Mouse (Mus musculus) neural tube, embryonic 12.5 days (tissue): Measurements from ENCODE around the gene Cbln4. TPM values are rescaled to one million over a fixed set of nuclear protein-coding genes. Genes with fewer than 3 reads are reported as not detected.
A peak's percentile ranks its signal among the peaks of the same experiment; 100 is the strongest.

ENCODE experiments used
- ATAC-seq: fragments of 200-750 bp; cut with Nextera tagmentation; 2 replicates; pipeline ENCODE4 v1.8.0; 2017; ENCODE audit warnings: low read depth, mild to moderate bottlenecking, moderate TSS enrichment, moderate library complexity; ENCODE audit not compliant: low FRiP score
- H3K27ac ChIP-seq: fragments of 300-500 bp; sonication (generic); 2 replicates; pipeline ENCODE4 v1.5.1; 2016
- H3K27me3 ChIP-seq: fragments of 300-500 bp; sonication (generic); replicated peaks from 2 replicates; pipeline ENCODE4 v1.6.1; 2016; ENCODE audit warnings: mild to moderate bottlenecking
- H3K36me3 ChIP-seq: fragments of 300-500 bp; sonication (generic); 2 replicates; pipeline ENCODE4 v1.6.1; 2016; ENCODE audit warnings: mild to moderate bottlenecking
- H3K4me1 ChIP-seq: fragments of 300-500 bp; sonication (generic); 2 replicates; pipeline ENCODE4 v1.6.1; 2016
- H3K4me2 ChIP-seq: fragments of 300-500 bp; sonication (generic); replicated peaks from 2 replicates; pipeline ENCODE4 v1.6.1; 2016; ENCODE audit warnings: mild to moderate bottlenecking
- H3K4me3 ChIP-seq: fragments of 300-500 bp; sonication (generic); 2 replicates; pipeline ENCODE4 v1.5.1; 2016
- H3K9ac ChIP-seq: fragments of 300-500 bp; sonication (generic); 2 replicates; pipeline ENCODE4 v1.6.1; 2016; ENCODE audit warnings: mild to moderate bottlenecking
- H3K9me3 ChIP-seq: fragments of 300-500 bp; sonication (generic); 2 replicates; pipeline ENCODE4 v1.6.1; 2016; ENCODE audit warnings: mild to moderate bottlenecking
- WGBS: fragments of 180-500 bp; shearing (Covaris S2); methylation state at CpG from one replicate; pipeline ENCODE4 v1.1.7; 2016; 5-methylcytosine and 5-hydroxymethylcytosine counted together
- polyA plus RNA-seq: library from polyadenylated mRNA; unstranded; fragments of >200 nt; fragmentation: Nextera tagmentation; extraction: Ambion mirVana; gene quantifications from 2 replicates; pipeline ENCODE4 v1.2.1, GENCODE M21; 2016

Gene Cbln4
- polyA plus RNA-seq, 1 experiment from 2014 or later, result 8.9 TPM

DNA sequence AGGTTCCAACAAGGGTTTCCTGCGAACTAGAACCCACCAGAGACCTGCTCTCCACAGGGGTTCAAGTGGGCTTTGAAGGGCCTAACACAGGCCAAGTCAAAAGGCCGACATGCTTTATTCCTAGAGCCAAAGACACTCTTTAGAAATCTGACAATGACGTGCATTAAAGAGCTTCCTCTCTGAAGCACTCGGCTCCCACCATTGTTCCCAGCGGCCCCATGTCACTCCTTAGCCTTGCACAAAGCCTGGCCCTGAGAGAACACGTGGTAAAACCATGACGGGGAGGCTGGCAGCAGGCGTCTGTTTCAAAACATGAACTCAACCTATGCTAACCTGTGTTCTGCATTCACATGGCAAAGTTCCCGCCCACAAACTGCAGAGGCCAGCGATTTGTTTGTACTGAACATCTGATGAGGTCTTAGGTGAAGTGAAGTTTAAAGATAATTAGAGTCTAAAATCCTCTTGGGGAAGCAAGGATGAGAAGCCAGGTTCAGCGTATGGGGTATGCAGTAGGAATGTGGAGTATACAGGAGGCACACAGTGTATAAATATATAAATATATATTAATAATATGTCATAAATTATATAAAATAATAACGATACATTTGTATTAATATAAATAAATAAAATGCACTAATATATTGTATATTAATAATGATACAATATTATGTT, 17.7 kb downstream of the Cbln4 start:
- WGBS, result 35% methylated on average over 12 of the region's 12 CpGs
- Histone ChIP-seq H3K27ac (no peak overlapping the region), H3K4me3 (no peak overlapping the region), H3K4me1 (no peaks in the 10 kb centered on the region), H3K9me3 (no peaks in the 10 kb centered on the region), H3K27me3 (no peaks in the 10 kb centered on the region), H3K36me3 (no peaks in the 10 kb centered on the region), H3K4me2 (no peak overlapping the region), H3K9ac (no peak overlapping the region)
- peak; percentile 70 for ATAC-seq

DNA sequence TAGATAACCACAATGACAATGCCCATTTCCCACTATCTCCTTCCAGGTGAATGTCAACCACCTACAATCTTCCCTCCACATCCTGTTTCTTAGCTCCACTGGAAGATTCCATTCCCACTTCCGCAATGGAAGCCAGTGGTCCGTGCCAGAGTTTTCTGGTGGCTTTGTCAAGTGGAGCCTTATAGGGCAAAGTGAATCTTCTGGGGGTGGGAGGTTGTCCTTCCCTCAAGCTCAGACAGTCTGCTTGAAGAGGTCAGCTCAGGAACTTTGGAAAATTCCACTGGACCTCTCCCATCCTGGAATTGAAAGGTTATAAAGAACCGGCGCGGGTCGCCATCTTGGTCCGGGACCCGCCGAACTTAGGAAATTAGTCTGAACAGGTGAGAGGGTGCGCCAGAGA, 36.5 kb downstream of the Cbln4 start:
- Histone ChIP-seq H3K4me3 (no peak overlapping the region), H3K4me2 (no peak overlapping the region), H3K4me1 (peaks cover 3% of the 10 kb centered on the region; the same call in 1 of the 2 replicates), H3K9me3 (no peaks in the 10 kb centered on the region), H3K9ac (no peak overlapping the region), H3K36me3 (no peaks in the 10 kb centered on the region), H3K27ac (no peak overlapping the region), H3K27me3 (no peaks in the 10 kb centered on the region)
- no peak for ATAC-seq
- 95% methylated on average over 9 of the region's 10 CpGs for WGBS

DNA sequence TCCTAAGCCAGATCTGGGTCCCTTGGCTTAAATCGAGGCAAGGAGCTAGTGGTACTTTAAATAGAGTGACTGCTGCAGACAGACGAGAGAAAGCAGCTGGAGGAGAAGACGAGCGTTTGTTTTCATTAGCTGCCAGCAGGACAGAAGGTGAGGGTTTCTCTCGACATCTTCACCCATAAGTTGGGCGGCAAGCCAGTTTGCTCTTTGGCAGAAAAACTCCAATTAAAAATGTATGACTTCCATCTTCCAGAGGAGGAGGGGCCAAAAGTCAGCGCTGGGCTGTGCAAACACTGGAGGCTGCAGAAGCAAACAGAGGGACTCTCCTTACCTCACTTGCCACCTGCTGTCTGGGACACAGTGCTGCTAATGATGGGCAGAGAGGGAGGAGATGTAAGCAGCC, 37.3 kb downstream of the Cbln4 start:
- Histone ChIP-seq H3K4me3 (no peak overlapping the region), H3K9ac (no peak overlapping the region), H3K27me3 (no peaks in the 10 kb centered on the region), H3K9me3 (no peaks in the 10 kb centered on the region), H3K27ac (no peak overlapping the region), H3K36me3 (no peaks in the 10 kb centered on the region), H3K4me1 (peaks cover 3% of the 10 kb centered on the region; the same call in 1 of the 2 replicates), H3K4me2 (no peak overlapping the region)
- no peak for ATAC-seq
- WGBS, result 47% methylated on average over 7 of the region's 7 CpGs

DNA sequence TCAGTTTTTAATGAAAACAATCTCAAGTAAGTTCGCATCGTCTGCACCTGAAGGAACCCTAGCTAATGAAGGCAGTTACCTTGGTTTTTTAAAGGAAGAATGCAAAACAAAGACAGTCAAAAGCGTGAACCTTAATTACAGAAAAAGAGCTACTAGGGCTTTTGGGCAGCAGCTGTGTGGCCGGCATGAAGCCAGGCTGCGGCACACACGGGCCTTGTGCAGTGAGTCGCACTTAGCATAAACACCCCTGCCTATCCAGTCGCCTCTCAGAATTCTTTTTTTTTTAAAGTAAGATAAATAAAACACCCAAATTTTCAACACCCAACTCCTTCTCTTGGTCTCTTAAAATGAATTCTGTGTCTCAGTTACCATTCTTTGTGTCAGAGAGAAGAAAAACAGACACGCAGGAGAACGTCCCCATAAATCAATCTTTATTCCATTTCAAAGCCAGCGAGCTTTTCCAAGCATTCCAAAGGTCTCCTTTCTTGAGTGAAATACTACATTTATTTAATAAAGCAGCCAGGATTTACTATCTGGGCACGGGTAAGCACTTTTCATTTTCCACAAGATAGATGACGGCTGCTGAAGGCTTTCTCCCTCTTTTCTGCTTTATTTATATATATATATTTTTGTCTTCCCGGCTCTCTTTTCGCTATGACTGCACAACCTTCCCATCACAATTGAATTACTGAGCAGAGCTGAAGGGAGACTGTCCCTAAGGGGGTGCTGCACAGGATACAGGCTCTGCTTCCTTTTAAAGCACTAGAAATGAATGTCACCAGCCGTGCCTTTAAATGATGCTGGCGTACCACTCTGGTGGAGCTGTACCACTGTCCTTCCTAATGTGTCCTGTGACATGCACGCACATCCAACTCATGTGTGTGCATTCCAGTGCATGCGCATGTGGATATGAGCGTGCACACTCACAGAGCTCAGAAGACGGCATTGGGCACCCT, 39.0 kb downstream of the Cbln4 start:
- Histone ChIP-seq H3K9me3 (no peaks in the 10 kb centered on the region), H3K4me3 (no peak overlapping the region), H3K9ac (no peak overlapping the region), H3K27me3 (no peaks in the 10 kb centered on the region), H3K4me2 (no peak overlapping the region), H3K27ac (no peak overlapping the region), H3K4me1 (peaks cover 3% of the 10 kb centered on the region; the same call in 1 of the 2 replicates), H3K36me3 (no peaks in the 10 kb centered on the region)
- WGBS, result 48% methylated on average over 21 of the region's 21 CpGs
- ATAC-seq, result peak; percentile 71

DNA sequence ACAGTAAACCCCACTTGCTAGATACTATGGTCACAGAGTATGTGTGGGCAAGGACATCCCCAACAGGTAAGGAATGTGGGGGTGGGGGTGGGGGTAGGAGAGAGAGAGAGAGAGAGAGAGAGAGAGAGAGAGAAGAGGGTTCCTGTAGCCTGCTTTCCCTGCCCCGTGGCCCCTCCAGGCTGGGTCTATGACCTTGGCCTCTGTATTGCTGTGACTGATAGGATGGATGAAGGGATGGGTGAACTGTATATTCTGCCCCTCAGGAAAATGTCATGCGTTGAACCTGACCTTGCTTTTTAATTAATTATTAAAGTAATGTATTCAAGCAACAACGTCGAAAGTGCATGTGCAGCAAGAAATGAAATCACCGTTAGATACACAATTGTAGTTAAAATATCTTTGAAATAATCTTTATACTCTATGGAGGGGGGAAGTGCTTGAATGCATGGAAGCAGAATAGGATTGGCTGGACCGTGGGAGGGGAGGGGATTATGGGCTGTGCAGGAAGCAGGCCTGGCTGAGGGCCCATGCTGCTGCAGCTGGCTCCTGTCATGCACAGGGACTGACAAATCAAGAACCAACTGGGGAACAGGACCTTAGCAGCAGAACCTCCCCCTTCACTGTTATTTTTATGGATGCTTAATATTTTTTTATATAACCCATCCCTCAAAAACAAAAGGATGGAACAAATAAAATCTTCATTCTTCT, 46.1 kb downstream of the Cbln4 start:
- H3K4me2 ChIP-seq, result no peak overlapping the region
- H3K27ac ChIP-seq, result no peak overlapping the region
- no peaks in the 10 kb centered on the region for H3K9me3 ChIP-seq
- no peaks in the 10 kb centered on the region for H3K4me1 ChIP-seq
- H3K27me3 ChIP-seq, result no peaks in the 10 kb centered on the region
- 76% methylated on average over 6 of the region's 6 CpGs for WGBS
- H3K9ac ChIP-seq, result no peak overlapping the region
- H3K4me3 ChIP-seq, result no peak overlapping the region
- no peaks in the 10 kb centered on the region for H3K36me3 ChIP-seq
- no peak for ATAC-seq

DNA sequence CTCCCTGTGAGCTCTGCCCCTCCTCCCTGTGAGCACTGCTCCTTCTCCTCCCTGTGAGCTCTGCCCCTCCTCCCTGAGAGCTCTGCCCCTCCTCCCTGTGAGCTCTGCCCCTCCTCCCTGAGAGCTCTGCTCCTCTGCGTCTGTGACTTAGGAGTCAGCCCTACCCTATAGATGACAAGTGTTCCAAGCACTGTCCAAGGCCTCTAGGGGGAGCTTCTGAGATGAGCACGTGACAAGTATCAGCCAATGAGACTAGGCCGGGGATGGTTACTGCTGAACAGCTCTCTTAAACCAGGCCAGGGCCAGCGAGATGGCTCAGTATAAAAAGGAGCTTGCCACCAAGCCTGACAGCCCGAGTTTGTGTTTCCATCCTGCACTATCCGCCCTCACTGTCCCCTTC, 48.4 kb downstream of the Cbln4 start:
- Histone ChIP-seq H3K9ac (no peak overlapping the region), H3K9me3 (no peaks in the 10 kb centered on the region), H3K27ac (no peak overlapping the region), H3K4me2 (no peak overlapping the region), H3K4me1 (no peaks in the 10 kb centered on the region), H3K4me3 (no peak overlapping the region), H3K36me3 (no peaks in the 10 kb centered on the region), H3K27me3 (no peaks in the 10 kb centered on the region)
- ATAC-seq, result 0 out of 2 replicates have a peak, but pooled peaks have one; percentile 37
- WGBS, result 66% methylated on average over 6 of the region's 6 CpGs

DNA sequence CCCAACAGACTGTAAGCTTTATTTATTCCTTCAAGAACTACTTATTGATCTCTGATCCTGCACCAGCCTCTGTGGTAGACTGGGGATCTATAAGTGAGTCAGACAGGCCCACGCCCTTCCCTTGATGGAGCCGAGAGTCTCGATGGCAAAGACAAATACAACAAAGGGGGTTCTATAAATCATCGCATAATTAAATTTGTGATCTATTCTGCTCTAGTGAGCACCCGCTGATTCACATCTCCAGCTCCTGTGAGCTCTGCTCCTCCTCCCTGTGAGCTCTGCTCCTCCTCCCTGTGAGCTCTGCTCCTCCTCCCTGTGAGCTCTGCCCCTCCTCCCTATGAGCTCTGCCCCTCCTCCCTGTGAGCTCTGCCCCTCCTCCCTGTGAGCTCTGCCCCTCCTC, 49.0 kb downstream of the Cbln4 start:
- Histone ChIP-seq H3K9me3 (no peaks in the 10 kb centered on the region), H3K27me3 (no peaks in the 10 kb centered on the region), H3K4me3 (no peak overlapping the region), H3K4me2 (no peak overlapping the region), H3K36me3 (no peaks in the 10 kb centered on the region), H3K9ac (no peak overlapping the region), H3K4me1 (no peaks in the 10 kb centered on the region), H3K27ac (no peak overlapping the region)
- WGBS, result 59% methylated on average over 5 of the region's 5 CpGs
- ATAC-seq, result no peak

DNA sequence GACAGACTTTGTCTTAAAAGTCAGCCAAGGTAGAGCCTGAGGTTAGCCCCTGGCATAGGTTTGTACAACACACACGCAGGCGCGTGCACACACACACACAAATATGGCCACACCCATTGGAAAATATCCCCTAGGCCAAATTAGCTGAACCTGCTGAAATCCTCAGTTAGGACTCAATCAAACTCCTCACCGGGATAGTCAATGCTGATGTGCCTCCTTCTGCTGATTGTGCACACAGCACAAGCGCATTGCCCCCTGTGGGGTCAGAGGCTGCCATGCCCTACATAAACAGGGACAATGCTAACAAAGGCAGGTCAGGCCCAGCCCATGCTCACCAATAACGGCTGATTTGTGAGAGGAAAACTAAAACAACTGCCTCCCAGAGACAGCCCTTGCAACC, 56.6 kb downstream of the Cbln4 start:
- no peak for ATAC-seq
- no peaks in the 10 kb centered on the region for H3K36me3 ChIP-seq
- H3K9ac ChIP-seq, result no peak overlapping the region
- 19% methylated on average over 6 of the region's 6 CpGs for WGBS
- no peaks in the 10 kb centered on the region for H3K9me3 ChIP-seq
- no peak overlapping the region for H3K27ac ChIP-seq
- peaks cover 9% of the 10 kb centered on the region for H3K4me1 ChIP-seq
- H3K27me3 ChIP-seq, result no peaks in the 10 kb centered on the region
- no peak overlapping the region for H3K4me2 ChIP-seq
- no peak overlapping the region for H3K4me3 ChIP-seq

Other genes starting within 250 kb of the Cbln4 start
- gene Mc3r, start 205.0 kb upstream of the Cbln4 start, polyA plus RNA-seq, result not detected in 2 replicates